Mouse (Mus musculus) E14TG2a.4 (cell line): Measurements from ENCODE around the gene Gba2.

Experiments
- CTCF ChIP-seq: conservative IDR thresholded peaks from 2 replicates; pipeline ENCODE4 v1.5.1; 2014; ENCODE audit warnings: low read length
- NANOG ChIP-seq: IDR thresholded peaks from 2 replicates; pipeline ENCODE4 v1.6.1; 2014; ENCODE audit warnings: borderline replicate concordance, low read length, mixed read lengths

DNA sequence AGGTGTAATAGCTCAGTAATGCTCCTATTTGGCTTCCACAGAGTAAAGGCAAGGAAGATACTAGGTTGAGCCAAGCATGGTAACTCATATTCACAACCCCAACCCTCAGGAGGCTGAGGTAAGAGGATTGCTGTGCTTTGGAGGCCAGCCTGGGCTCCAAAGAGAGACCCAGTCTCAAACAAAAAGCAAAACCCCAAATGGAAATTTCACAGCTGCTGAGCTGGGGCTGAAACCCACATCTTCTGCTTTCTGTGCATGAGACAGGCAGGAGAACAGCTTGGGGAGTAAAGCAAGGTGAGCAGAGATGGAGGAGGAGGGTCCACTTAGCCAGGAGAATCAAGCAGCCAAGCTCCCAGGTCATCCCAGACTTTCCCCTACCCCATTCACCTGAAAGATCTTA lies 24.8 kb downstream of the Gba2 start:
- no peak for TF ChIP-seq CTCF
- no peak for TF ChIP-seq NANOG
